Mouse (Mus musculus) MEL (cell line): Measurements from ENCODE around the gene Chrna1. TPM values are rescaled to one million over a fixed set of nuclear protein-coding genes. Genes with fewer than 3 reads are reported as not detected.

ENCODE experiments used
- DNase-seq: peaks from one replicate; pipeline ENCODE4 v3.0.0; 2011; ENCODE audit warnings: low read depth, low spot score
- H3K27ac ChIP-seq: 2 replicates; pipeline ENCODE4 v1.5.1; 2012; ENCODE audit warnings: low read depth, mild to moderate bottlenecking, control low read depth, low read length, moderate library complexity; ENCODE audit not compliant: control insufficient read depth
- H3K27me3 ChIP-seq, 2 experiments: fragments of 150-350 bp in 1 of 2; sonication (generic) in 1 of 2; 2 replicates each; pipeline ENCODE4 v1.6.1; 2012; ENCODE audit warnings: low read length in 2 of 2, mild to moderate bottlenecking in 2 of 2, improper control_type of control experiment in 1 of 2, moderate library complexity in 1 of 2; ENCODE audit not compliant: insufficient read depth in 2 of 2, control insufficient read depth in 1 of 2
- H3K36me3 ChIP-seq, 2 experiments: 2 replicates each; pipeline ENCODE4 v1.6.1; 2012 to 2014; ENCODE audit warnings: low read length in 2 of 2, improper control_type of control experiment in 1 of 2, inconsistent platforms in 1 of 2, mild to moderate bottlenecking in 1 of 2; ENCODE audit not compliant: insufficient read depth in 2 of 2, control insufficient read depth in 1 of 2
- H3K4me1 ChIP-seq, 2 experiments: fragments of 150-350 bp in 1 of 2; sonication (generic) in 1 of 2; 2 replicates each; pipeline ENCODE4 v1.6.1; 2012; ENCODE audit warnings: low read length in 2 of 2, improper control_type of control experiment in 1 of 2, mild to moderate bottlenecking in 1 of 2; ENCODE audit not compliant: insufficient read depth in 2 of 2, control insufficient read depth in 1 of 2
- H3K4me3 ChIP-seq, 2 experiments: fragments of 150-350 bp in 1 of 2; sonication (generic) in 1 of 2; 2 replicates each; pipeline ENCODE4 v1.5.1; 2012; ENCODE audit warnings: low read depth in 2 of 2, low read length in 2 of 2, mild to moderate bottlenecking in 2 of 2, moderate library complexity in 2 of 2, control low read depth in 1 of 2, improper control_type of control experiment in 1 of 2; ENCODE audit not compliant: control insufficient read depth in 1 of 2, insufficient read depth in 1 of 2
- H3K79me2 ChIP-seq: 2 replicates; pipeline ENCODE4 v1.6.1; 2012; ENCODE audit warnings: mild to moderate bottlenecking, low read length, moderate library complexity; ENCODE audit not compliant: control insufficient read depth, poor library complexity, insufficient read depth
- H3K9ac ChIP-seq: 2 replicates; pipeline ENCODE4 v1.6.1; 2012; ENCODE audit warnings: low read depth, mild to moderate bottlenecking, control low read depth, low read length, moderate library complexity; ENCODE audit not compliant: control insufficient read depth, poor library complexity, severe bottlenecking
- H3K9me3 ChIP-seq: fragments of 150-350 bp; sonication (generic); replicated peaks from 2 replicates; pipeline ENCODE4 v1.6.1; 2012; ENCODE audit warnings: mild to moderate bottlenecking, low read length, improper control_type of control experiment, moderate library complexity; ENCODE audit not compliant: insufficient read depth
- BHLHE40 ChIP-seq: IDR thresholded peaks from 2 replicates; pipeline ENCODE4 v1.6.1; 2012; ENCODE audit warnings: low read depth, mild to moderate bottlenecking, inconsistent platforms, low read length, improper control_type of control experiment, borderline replicate concordance
- CHD2 ChIP-seq: IDR thresholded peaks from 2 replicates; pipeline ENCODE4 v1.6.1; 2011; ENCODE audit warnings: low read length, improper control_type of control experiment
- CTCF ChIP-seq, 3 experiments: IDR thresholded peaks in 2 of 3; conservative IDR thresholded peaks in 1 of 3; 2 replicates each; pipeline ENCODE4 v1.5.1; 2011 to 2012; ENCODE audit warnings: low read length in 3 of 3, low read depth in 2 of 3, mild to moderate bottlenecking in 2 of 3, improper control_type of control experiment in 1 of 3, inconsistent platforms in 1 of 3, mixed read lengths in 1 of 3, moderate library complexity in 1 of 3; ENCODE audit not compliant: control insufficient read depth in 1 of 3, insufficient read depth in 1 of 3, poor library complexity in 1 of 3, severe bottlenecking in 1 of 3
- E2F4 ChIP-seq: IDR thresholded peaks from 2 replicates; pipeline ENCODE4 v1.6.1; 2011; ENCODE audit warnings: low read depth, low read length, improper control_type of control experiment, borderline replicate concordance
- EP300 ChIP-seq, 2 experiments: IDR thresholded peaks; 2 replicates each; pipeline ENCODE4 v1.6.1; 2011; ENCODE audit warnings: improper control_type of control experiment in 2 of 2, low read length in 2 of 2, low read depth in 1 of 2, mild to moderate bottlenecking in 1 of 2
- GATA1 ChIP-seq: IDR thresholded peaks from 2 replicates; pipeline ENCODE4 v1.6.1; 2011; ENCODE audit warnings: low read depth, low read length, improper control_type of control experiment
- HCFC1 ChIP-seq: IDR thresholded peaks from 2 replicates; pipeline ENCODE4 v1.6.1; 2012; ENCODE audit warnings: low read depth, mild to moderate bottlenecking, inconsistent platforms, low read length, improper control_type of control experiment, moderate library complexity
- KAT2A ChIP-seq: conservative IDR thresholded peaks from 2 replicates; pipeline ENCODE4 v1.6.1; 2012; ENCODE audit warnings: low read depth, low read length, improper control_type of control experiment, inconsistent platforms
- MAX ChIP-seq: IDR thresholded peaks from 2 replicates; pipeline ENCODE4 v1.6.1; 2011; ENCODE audit warnings: low read length, improper control_type of control experiment
- MXI1 ChIP-seq: IDR thresholded peaks from 2 replicates; pipeline ENCODE4 v1.6.1; 2011; ENCODE audit warnings: mild to moderate bottlenecking, low read depth, low read length, improper control_type of control experiment
- MYB ChIP-seq: IDR thresholded peaks from 2 replicates; pipeline ENCODE4 v1.6.1; 2011; ENCODE audit warnings: mild to moderate bottlenecking, low read depth, low read length, improper control_type of control experiment
- NRF1 ChIP-seq: IDR thresholded peaks from 2 replicates; pipeline ENCODE4 v1.6.1; 2014; ENCODE audit warnings: low read depth, mild to moderate bottlenecking, inconsistent platforms, low read length, improper control_type of control experiment, moderate library complexity; ENCODE audit not compliant: poor library complexity, insufficient read depth, severe bottlenecking
- RAD21 ChIP-seq: IDR thresholded peaks from 2 replicates; pipeline ENCODE4 v1.6.1; 2011; ENCODE audit warnings: mild to moderate bottlenecking, low read depth, low read length, improper control_type of control experiment
- RCOR1 ChIP-seq: IDR thresholded peaks from 2 replicates; pipeline ENCODE4 v1.6.1; 2012; ENCODE audit warnings: low read depth, mild to moderate bottlenecking, inconsistent platforms, low read length, improper control_type of control experiment
- SMC3 ChIP-seq: IDR thresholded peaks from 2 replicates; pipeline ENCODE4 v1.6.1; 2011; ENCODE audit warnings: low read depth, low read length, improper control_type of control experiment
- TAL1 ChIP-seq: IDR thresholded peaks from 2 replicates; pipeline ENCODE4 v1.6.1; 2012; ENCODE audit warnings: mild to moderate bottlenecking, inconsistent platforms, low read length, moderate library complexity, mixed read lengths
- USF1 ChIP-seq: IDR thresholded peaks from 2 replicates; pipeline ENCODE4 v1.6.1; 2014; ENCODE audit warnings: low read depth, mild to moderate bottlenecking, inconsistent platforms, low read length, improper control_type of control experiment, moderate library complexity
- USF2 ChIP-seq, 2 experiments: IDR thresholded peaks; 2 replicates each; pipeline ENCODE4 v1.6.1; 2011 to 2012; ENCODE audit warnings: improper control_type of control experiment in 2 of 2, low read length in 2 of 2, borderline replicate concordance in 1 of 2, inconsistent platforms in 1 of 2, low read depth in 1 of 2, mild to moderate bottlenecking in 1 of 2; ENCODE audit not compliant: insufficient read depth in 1 of 2
- ZMIZ1 ChIP-seq: IDR thresholded peaks from 2 replicates; pipeline ENCODE4 v1.6.1; 2012; ENCODE audit warnings: low read depth, mild to moderate bottlenecking, inconsistent platforms, low read length, improper control_type of control experiment, moderate library complexity
- polyA plus RNA-seq, 2 experiments: library from polyadenylated mRNA; stranded (reverse) in 1 of 2; unstranded in 1 of 2; fragments of >175 nt in 1 of 2; fragments of >200 nt in 1 of 2; gene quantifications; 2 replicates each; pipeline versions ENCODE4 v1.2.1 to v1.2.4; 2012; ENCODE audit warnings: low replicate concordance in 2 of 2, low read depth in 1 of 2; ENCODE audit not compliant: insufficient read length in 2 of 2, insufficient read depth in 1 of 2, missing spikeins in 1 of 2
- total RNA-seq: library from RNA; depleted of rRNA; stranded (reverse); fragments of 300-350 nt; gene quantifications from 2 replicates; pipeline ENCODE4 v1.2.3, GENCODE M21; 2012; rRNA removed

The Chrna1 gene
- total and polyA plus RNA-seq, 3 experiments, result 0.12 TPM; not detected in 2

GRCm38 (mm10) chr2:73514178-73514577 is 66.0 kb downstream of the Chrna1 start:
- Histone ChIP-seq H3K27me3 (peaks cover 0 to 3% of the 10 kb centered on the region in 2 experiments; a peak in 2 of 4 replicates), H3K9me3 (no peaks in the 10 kb centered on the region), H3K9ac (no peak overlapping the region), H3K36me3 (no peaks in the 10 kb centered on the region), H3K27ac (no peak overlapping the region), H3K4me3 (no peak overlapping the region), H3K79me2 (no peaks in the 10 kb centered on the region), H3K4me1 (peaks cover 0 to 5% of the 10 kb centered on the region in 2 experiments; a peak in 1 of 4 replicates)
- no peak for DNase-seq
- TF ChIP-seq RCOR1 (no peak), CTCF (IDR thresholded peaks at IDR 0.05 in 2 of 3, conservative IDR thresholded peaks at IDR 0.05 in 1 of 3; ENCODE audit: control insufficient read depth in 1 of 3, insufficient read depth in 1 of 3, low read depth in 2 of 3, low read length in 3 of 3, poor library complexity in 1 of 3, severe bottlenecking in 1 of 3) (no peak), SMC3 (no peak), MAX (no peak), MXI1 (no peak), USF2 (IDR thresholded peaks at IDR 0.05; ENCODE audit: borderline replicate concordance in 1 of 2, insufficient read depth in 1 of 2, low read depth in 1 of 2, low read length in 2 of 2) (peak in 1 of 2 experiments; percentile 62; a peak in 1 of 4 replicates), KAT2A (peak; percentile 31; the same call in 1 of the 2 replicates), BHLHE40 (no peak), E2F4 (no peak), RAD21 (no peak), NRF1 (no peak), CHD2 (no peak), MYB (no peak), EP300 (IDR thresholded peaks at IDR 0.05; ENCODE audit: low read depth in 1 of 2, low read length in 2 of 2) (no peak), USF1 (peak; percentile 86), TAL1 (no peak), HCFC1 (peak; percentile 75), GATA1 (no peak), ZMIZ1 (no peak)

Other genes starting within 250 kb of the Chrna1 start
- gene Gpr155, start 193.8 kb downstream of the Chrna1 start, total RNA-seq, result 0.23 TPM in 2 replicates
- gene Gpr155, start 193.8 kb downstream of the Chrna1 start, polyA plus RNA-seq, result under 1 TPM in 1 of 2 experiments, not detected in 1; 0.99 TPM
- 5.2 and 7.8 TPM in 2 replicates for gene Wipf1, start 50.6 kb downstream of the Chrna1 start, total RNA-seq
- 10 to 100 TPM; 27.1 to 83.9 TPM for gene Wipf1, start 50.6 kb downstream of the Chrna1 start, polyA plus RNA-seq
- gene Chn1, start 195.0 kb upstream of the Chrna1 start, total RNA-seq, result 5.0 and 9.0 TPM in 2 replicates
- gene Chn1, start 195.0 kb upstream of the Chrna1 start, polyA plus RNA-seq, result 10 to 100 TPM in 1 of 2 experiments, not detected in 1; 14.1 TPM